Mouse (Mus musculus) R1 (cell line): ENCODE results near the gene Wdr63.

Experiments
- DNase-seq: peaks from one replicate; pipeline ENCODE4 v3.0.0-alpha.2; 2018; ENCODE audit warnings: low read depth, low spot score

Wdr63 gene

DNA sequence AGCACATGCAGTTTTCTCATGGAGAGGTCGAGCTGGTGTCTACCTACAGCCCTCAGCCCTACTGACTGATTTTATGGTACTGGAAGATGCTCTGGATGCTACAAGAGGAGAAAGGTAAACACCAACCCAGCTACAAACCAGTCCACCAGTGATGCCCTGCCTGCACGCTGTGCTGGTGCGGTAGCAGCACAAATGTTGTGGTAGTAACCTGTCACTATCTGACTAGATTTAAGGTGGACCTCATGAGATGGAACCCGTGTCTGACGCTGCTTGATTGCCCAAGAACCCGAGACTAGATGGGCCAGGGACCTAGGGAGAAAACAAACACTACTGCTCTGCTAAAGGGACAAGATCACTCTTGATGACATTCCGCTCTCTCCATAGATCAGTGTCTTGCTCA lies 50.8 kb downstream of the Wdr63 start:
- no peak for DNase-seq

- no peak for DNase-seq
These were observed 54.1 kb downstream of the Wdr63 start for GRCm38 (mm10) chr3:146053873-146054272.

DNA sequence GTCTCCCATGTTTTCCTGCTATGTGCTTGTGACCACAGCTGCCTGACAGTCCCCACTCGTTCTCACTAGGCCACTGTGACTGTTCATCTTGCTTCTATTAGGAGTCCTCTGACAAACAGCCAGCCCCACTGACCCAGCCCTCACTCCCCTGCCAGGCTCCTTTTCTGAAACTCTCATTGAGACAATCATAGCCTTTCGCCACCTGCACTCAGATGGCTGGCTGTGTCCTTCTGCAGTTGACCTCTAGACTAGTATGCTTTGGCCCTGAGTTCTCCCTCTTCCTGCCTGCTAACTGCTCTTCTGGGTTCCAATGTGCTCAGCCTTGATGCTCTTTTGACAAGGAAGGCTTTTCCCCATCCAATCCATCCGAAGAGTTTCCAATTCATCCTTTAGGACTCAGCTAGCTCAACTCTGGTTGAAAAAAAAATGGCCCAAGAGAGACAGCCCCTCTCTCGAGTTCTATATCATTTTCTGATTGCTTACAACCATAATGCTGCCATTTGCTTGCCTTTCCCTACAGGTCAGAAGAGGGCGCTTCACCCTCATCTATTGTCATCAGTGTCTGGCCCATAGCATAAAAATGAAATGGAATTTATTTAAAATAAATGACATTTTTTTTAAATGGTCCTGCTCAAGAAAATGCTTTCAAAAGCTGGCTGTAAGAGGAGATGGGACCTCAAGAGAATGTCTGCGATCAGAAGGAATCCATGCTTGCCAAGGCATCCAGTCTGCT lies 54.7 kb downstream of the Wdr63 start:
- DNase-seq = no peak

DNA sequence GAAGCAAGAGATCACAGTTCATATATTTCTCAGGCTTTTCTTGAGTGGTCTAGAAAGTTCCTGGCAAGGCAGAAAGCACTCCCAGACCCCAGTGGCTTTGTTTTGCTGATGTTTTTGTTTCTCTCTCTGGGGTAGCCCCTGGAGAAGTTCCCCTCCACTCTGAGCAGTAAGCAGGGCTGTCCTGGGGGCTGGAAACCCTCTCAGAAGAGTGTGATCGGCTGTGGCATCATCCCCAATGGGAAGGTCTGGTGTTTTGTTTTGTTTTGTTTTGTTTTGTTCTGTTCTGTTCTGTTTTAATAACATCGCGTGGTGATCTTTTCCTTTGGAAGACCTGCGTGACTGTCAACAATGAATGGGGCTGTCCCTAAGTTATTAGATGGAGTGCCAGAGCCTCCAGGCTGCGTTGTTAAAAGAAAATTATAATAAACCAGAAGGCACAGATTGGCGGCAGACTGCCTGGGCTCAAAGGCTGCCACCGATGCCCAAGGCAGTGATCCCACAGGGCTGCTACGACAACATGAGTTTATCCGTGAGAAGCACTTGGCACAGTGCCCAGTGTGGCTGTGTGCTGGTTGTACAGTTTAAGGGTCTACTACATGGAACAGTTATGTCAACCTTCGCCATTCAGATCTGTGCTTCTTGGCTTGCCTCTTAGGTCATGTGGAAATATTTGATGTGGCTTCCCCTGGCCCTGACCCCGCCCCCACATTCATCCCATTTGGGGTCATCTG lies 56.5 kb downstream of the Wdr63 start:
- DNase-seq = no peak

DNA sequence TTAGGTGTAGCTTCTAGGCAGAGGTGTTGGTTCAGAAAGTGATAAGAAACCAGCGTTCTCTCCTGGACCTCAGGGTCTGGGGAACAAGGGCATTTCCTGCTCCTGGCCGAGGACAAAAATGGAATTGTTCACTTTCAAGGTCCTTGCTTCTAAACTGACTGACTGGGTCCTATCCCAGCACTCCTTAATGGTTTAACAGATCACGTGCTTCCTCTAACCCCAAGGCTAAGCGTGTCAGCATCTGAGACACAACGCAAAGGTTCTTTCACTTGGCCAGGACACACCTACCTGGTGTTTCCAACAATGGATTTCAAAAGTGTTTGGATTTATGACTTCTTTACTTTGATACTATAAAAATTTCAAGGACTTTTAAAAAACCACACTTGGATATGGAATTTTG lies 58.0 kb downstream of the Wdr63 start:
- DNase-seq = no peak

DNA sequence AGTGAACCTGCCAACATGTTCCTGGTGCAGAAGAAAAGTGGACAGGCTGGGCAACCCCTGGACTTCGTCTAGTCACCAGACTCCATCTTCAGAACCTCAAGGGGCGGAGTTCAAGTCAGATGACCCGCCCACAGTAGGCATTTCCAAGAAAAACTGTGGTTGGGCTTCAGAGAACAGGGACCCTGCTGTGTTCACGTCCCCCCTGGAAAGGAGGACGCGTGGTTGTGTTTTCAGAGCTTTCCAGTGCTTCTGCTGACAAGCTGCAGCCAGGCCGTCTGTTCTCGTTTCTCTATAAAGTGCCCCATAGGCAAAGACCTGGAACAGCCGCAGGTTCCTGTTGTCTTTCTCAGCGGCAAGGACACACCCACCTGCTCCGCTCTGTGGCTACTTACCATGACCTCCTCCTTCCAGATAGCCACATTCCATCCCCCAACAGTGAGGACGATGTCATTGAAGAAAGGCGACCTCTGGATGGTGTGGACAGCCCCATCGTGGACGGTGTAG lies 60.2 kb downstream of the Wdr63 start:
- peak; percentile 80 for DNase-seq

GRCm38 (mm10) chr3:146046076-146046475 lies 61.9 kb downstream of the Wdr63 start:
- DNase-seq = no peak

DNA sequence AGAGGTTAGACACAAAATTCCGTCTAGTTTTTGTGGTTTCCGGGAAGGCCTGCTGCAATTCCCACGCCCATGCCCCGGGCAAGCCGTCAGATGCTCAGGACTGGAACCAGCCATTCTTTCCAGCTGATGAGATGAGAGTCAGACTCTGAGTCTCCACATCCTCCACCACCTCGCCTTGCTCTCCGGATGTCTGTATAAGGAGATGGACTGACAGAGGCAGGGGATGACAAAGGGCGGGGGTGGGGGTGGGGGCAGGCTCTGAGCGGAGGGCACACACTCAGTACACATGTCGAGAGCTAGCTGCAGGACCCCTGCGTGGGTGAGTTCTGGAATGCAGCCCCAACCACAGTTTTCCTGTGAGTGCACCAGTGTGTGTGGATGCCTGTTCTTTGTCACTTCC lies 63.0 kb downstream of the Wdr63 start:
- no peak for DNase-seq

DNA sequence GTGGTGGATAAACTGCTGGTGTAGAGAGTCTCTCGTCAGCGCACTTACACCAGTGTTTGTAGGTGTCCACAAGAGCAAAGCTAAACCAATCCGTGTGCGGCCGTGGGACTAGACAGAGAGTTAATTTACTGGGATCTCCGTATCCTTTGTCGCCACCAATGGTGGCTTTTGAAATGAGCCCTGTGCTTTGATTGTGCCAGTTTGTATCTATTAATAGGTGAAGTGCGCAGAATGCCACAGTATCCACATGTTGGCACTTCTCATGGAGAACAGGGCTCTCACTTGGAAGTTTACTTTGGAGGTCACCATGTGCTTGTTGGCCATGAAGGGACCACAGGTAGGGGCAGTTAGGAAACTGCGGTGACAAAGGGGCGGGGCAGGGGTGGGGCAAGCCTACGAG lies 66.5 kb downstream of the Wdr63 start:
- DNase-seq = no peak

GRCm38 (mm10) chr3:146039132-146039903 lies 68.6 kb downstream of the Wdr63 start:
- DNase-seq = peak; percentile 51

DNA sequence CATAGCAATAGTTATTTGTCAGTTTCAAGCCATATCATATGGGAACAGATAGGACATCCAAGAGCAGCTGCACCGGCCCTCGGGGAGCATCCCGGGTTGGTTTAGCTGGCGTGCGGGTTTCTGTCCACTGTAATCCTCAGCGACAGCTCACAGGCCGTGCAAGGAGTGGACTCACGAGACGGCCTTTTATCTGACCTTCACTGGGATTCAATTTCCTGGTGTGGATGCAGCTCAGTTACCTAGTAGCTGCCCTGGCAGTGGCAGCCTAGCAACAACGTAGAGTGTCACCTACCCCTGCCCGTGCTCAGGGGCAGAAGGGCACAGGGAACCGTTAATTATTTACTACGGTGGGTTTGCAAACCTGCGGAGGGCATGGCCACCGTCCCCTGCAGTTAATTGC lies 70.0 kb downstream of the Wdr63 start:
- DNase-seq = no peak

DNA sequence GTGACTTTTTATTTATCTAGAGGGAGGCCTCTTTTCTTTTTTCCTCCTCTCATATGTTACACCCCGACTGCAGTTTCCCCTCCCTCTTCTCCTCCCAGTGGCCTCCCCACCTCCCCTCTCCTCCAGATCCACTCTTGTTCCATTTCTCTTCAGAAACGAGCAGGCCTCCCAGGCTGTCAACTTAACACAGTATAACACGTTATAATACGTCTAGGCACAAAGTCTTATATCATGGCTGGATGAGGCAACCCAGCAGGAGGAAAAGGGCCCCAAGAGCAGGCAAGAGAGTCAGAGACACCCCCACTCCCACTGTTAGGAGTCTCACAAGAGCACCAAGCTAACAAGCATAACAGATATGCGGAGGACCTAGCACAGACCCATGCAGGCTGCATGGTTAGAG lies 75.0 kb downstream of the Wdr63 start:
- DNase-seq = no peak

GRCm38 (mm10) chr3:146030255-146030836 lies 77.6 kb downstream of the Wdr63 start:
- DNase-seq = no peak

- DNase-seq = no peak
These were observed 78.7 kb downstream of the Wdr63 start for GRCm38 (mm10) chr3:146029234-146029633.

DNA sequence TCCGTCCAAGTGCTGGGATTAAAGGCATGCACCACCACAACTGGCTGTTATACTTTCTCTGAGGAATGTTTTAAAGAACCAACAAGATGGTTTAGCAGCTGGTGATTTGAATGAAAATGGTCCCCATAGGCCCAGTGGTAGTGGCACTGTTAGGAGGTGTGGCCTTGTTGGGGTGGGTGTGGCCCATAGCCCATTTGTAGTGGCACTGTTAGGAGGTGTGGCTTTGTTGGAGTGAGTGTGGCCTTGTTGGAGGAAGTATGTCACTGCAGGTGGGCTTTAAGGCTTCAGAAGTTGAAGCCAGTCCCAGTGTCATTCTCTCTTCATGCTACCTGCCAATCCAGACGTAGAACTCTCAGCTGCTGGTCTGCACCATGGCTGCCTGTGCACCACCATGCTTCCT lies 79.5 kb downstream of the Wdr63 start:
- DNase-seq = peak; percentile 63

GRCm38 (mm10) chr3:146027116-146027515 lies 80.8 kb downstream of the Wdr63 start:
- peak; percentile 64 for DNase-seq

DNA sequence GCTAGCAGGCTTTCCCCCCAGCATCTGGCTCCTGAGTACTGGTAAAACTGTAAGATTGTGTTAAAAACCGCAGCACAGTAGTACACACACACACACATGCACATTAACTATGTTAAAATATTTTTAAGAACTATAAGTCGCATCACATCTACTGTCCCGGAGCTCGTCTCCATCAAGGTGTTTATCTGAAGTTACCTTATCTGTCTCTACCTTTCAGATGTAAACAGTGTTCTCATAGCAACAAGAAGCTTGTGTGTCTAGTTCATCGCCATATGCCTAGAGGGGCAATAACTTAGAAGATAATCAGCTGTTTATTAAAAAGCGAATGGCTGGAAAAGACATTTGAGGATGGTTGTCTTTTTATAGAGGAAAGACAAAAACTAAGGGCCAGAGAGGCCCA lies 82.4 kb downstream of the Wdr63 start:
- DNase-seq = no peak

GRCm38 (mm10) chr3:146024746-146025145 lies 83.2 kb downstream of the Wdr63 start:
- peak; percentile 88 for DNase-seq

DNA sequence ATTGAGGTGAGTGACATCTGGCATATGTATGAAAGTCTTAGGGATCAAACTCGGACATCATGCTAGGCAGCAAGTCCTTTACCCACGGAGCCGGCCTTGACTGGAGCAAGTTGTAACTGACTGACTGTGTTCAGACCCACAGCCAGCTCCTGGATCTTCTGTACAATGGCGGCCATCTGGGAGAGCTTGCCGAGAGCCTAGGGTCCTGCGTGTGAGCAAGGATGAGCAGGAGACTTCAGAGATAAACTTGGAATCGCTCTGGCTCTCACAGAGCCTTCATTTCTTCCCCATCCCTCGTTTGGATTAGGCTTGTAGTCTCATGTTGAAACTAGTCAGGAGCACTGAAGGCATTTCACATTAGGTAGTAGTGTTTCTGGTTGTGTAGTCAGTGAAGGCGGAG lies 85.7 kb downstream of the Wdr63 start:
- no peak for DNase-seq

- no peak for DNase-seq
These were observed 90.4 kb downstream of the Wdr63 start for GRCm38 (mm10) chr3:146017521-146017920.

DNA sequence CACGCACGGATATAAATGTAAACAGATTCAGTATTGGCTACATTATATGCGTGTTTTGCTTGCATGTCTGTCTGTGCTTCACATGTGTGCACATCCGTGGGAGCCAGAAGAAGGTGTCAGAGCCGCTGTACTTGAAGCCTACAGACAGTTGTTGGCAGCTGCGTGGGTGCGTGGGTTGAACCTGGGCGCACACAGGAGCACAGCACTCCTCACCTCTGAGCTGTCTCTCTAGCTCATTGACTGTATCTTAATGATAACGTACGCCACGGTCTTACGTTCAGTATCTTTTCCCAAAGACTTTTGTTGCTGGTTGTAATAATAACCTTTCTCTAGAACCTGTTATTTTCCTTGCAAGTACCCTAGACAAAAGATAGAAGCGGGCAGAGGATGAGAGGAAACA lies 91.0 kb downstream of the Wdr63 start:
- no peak for DNase-seq

DNA sequence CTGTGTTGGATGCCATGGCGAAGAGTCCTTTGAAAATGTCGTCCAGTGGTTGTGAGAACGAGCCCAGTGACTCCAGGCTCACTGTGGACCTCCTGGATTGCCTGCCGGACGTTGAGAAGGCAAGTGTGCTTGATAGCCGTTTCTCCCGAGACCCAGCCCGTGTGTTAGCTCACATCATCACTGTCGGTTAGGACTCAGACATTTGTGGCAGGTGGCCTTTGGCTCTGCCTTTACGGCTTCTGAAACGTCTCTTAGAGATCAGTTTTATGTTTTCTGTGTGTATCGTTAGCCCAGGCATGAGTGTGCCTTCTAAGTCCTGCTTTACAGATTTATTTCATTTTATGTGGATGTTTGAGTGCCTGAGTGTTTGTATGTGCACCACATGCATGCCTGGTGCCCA lies 93.6 kb downstream of the Wdr63 start:
- DNase-seq = no peak
